Mouse (Mus musculus): ENCODE results near the gene Tmed10. TPM values are rescaled to one million over a fixed set of nuclear protein-coding genes. Genes with fewer than 3 reads are reported as not detected.

Tmed10 gene
- polyA plus RNA-seq, 1 experiment, result not detected

DNA sequence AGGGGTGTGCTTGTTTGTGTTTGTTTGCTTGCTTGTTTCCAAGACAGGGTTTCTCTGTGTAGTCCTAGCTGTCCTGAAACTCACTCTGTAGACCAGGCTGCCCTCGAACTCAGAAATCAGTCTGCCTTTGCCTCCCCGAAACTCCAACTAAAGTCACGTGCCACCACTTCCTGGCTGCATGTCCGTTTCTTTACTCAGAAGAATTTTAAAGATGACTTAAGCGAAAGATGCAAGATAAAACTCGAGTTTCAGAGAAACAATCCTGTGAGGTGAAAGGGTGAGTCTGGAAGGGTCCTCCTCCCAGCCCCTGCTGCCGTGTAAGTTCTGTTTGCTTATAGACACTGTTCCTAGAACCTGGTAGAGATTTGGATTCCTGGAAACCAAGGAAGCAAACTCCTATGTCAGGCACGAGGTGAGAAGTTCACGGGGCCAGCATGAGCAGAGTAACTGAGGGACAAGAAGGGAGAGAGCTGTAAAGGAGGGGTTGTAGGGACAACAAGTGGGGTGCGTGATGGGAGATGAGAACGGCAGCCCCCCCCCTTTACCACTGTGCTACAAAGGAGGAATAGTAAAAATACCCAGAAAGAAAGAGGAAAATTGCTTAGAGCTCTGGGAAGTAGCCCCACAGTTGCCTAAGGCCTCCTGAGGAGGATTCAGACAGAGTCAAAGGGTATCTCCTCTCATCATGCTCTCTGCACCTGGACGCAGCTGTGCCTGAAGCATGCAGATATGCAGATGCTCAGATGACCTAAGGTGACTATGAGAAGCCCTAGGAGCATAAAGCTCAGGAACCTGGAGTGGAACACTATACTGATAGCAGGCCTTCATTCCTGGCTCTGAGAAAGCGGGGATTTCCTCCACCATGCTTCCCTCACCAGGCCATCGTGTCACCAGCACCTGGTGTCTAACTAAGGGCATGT, 8.4 kb upstream of the Tmed10 start:
- Histone ChIP-seq H3K27ac (ENCODE audit: insufficient read depth, low read depth, low read length) (no peak overlapping the region), H3K4me1 (ENCODE audit: control insufficient read depth, insufficient read depth, low read length) (peaks cover 3% of the 10 kb centered on the region; the same call in 1 of the 2 replicates), H3K4me3 (ENCODE audit: insufficient read depth, low read depth, low read length) (no peak overlapping the region)
- WGBS, result 83% methylated on average over 14 of the region's 14 CpGs
- TF ChIP-seq POLR2A (IDR thresholded peaks at IDR 0.05; ENCODE audit: insufficient read depth, low read depth, low read length), result no peak
- no peak for TF ChIP-seq CTCF (IDR thresholded peaks at IDR 0.05; ENCODE audit: insufficient read depth, low read depth, low read length)

DNA sequence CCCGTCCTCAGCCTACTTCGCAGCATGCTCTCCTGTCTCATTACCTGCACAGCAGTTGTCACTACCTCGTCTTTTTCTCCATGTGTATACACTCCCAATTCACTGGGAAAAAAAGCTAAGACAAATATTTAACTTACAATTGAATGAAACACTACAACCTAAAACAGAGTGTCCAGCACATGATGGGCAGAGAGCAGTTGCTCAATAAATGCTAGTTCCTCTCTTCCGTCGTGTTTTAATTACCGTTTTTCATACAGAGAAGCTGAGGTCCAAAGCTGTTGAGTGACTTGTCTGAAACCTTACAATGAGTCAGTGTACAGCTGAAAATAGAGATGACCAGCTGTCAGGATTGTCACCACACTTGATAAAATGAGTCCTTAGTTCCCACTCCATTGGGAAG, 6.9 kb upstream of the Tmed10 start:
- H3K4me1 ChIP-seq (ENCODE audit: control insufficient read depth, insufficient read depth, low read length), result peaks cover 3% of the 10 kb centered on the region; the same call in 1 of the 2 replicates
- TF ChIP-seq CTCF (IDR thresholded peaks at IDR 0.05; ENCODE audit: insufficient read depth, low read depth, low read length), result no peak
- no peak for TF ChIP-seq POLR2A (IDR thresholded peaks at IDR 0.05; ENCODE audit: insufficient read depth, low read depth, low read length)
- 88% methylated on average over 6 of the region's 6 CpGs for WGBS
- no peak overlapping the region for H3K4me3 ChIP-seq (ENCODE audit: insufficient read depth, low read depth, low read length)
- no peak overlapping the region for H3K27ac ChIP-seq (ENCODE audit: insufficient read depth, low read depth, low read length)

DNA sequence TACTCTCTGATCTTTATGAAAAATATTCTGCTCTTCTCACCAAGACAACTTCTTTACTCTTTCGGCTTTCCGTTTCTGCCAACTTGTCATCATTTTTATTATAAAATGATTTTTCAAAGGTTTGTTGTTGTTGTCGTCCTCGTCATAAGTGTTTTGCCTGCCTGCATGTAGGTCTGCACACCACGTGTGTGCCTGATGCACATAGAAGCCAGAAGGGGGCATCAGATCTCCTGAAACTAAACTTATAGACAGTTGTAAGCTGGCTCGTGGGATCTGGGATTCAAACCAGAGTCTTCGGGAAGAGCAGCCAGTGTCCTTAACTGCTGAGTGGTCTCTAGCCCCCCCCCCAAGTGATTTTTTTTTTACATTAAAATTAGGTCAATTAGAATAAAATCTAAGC, 6.3 kb upstream of the Tmed10 start:
- Histone ChIP-seq H3K4me1 (ENCODE audit: control insufficient read depth, insufficient read depth, low read length) (peaks cover 3% of the 10 kb centered on the region; the same call in 1 of the 2 replicates), H3K27ac (ENCODE audit: insufficient read depth, low read depth, low read length) (no peak overlapping the region), H3K4me3 (ENCODE audit: insufficient read depth, low read depth, low read length) (no peak overlapping the region)
- WGBS, result 81% methylated on average over 7 of the region's 7 CpGs
- TF ChIP-seq CTCF (IDR thresholded peaks at IDR 0.05; ENCODE audit: insufficient read depth, low read depth, low read length), result no peak
- TF ChIP-seq POLR2A (IDR thresholded peaks at IDR 0.05; ENCODE audit: insufficient read depth, low read depth, low read length), result no peak

DNA sequence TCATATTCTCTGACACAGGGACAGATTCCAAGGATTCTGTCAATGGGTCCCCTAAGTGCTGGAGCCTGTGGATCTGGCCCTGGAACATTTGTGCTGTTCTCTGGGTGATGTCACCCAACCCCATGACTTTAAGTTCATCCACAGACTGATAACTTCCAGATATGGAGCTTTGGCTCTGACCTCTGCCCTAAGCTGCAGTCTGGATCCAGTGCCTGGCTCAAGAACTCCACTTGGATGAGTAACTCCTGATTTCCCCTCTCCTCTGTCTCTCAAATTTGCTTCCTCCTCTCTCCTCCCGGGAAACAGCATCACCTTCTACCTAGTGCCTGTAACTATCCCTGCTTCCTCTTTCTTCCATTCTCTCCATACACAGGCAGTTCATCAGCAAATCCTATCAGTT, 5.7 kb upstream of the Tmed10 start:
- 88% methylated on average over 1 of the region's 1 CpGs for WGBS
- TF ChIP-seq POLR2A (IDR thresholded peaks at IDR 0.05; ENCODE audit: insufficient read depth, low read depth, low read length) (no peak), CTCF (IDR thresholded peaks at IDR 0.05; ENCODE audit: insufficient read depth, low read depth, low read length) (no peak)
- no peak overlapping the region for H3K27ac ChIP-seq (ENCODE audit: insufficient read depth, low read depth, low read length)

DNA sequence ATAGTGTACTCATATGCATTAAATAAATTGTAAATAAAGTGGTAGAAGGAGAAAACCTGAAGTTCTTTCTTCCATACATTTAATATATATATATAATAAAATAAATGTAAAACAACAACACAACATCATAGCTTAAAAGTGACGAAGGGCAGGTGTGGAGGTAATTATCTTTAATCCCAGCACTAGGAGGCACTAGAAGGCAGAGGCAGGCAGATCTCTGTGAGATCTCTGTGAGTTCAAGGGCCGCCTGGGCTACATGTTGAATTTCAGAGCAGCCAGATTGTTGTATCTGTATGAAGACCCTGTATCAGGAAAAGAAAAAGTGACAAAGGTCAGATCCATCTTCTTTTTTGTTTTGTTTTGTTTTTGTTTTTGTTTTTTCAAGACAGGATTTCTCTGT, 3.6 kb upstream of the Tmed10 start:
- no peak for TF ChIP-seq POLR2A (IDR thresholded peaks at IDR 0.05; ENCODE audit: insufficient read depth, low read depth, low read length)
- no peak for TF ChIP-seq CTCF (IDR thresholded peaks at IDR 0.05; ENCODE audit: insufficient read depth, low read depth, low read length)
- WGBS, result 94% methylated on average over 2 of the region's 2 CpGs
- H3K4me1 ChIP-seq (ENCODE audit: control insufficient read depth, insufficient read depth, low read length), result no peaks in the 10 kb centered on the region; the same call in 1 of the 2 replicates
- H3K27ac ChIP-seq (ENCODE audit: insufficient read depth, low read depth, low read length), result no peak overlapping the region
- no peak overlapping the region for H3K4me3 ChIP-seq (ENCODE audit: insufficient read depth, low read depth, low read length)

More for the DNA sequence above, 5.7 kb upstream of the Tmed10 start:
- H3K4me3 ChIP-seq (ENCODE audit: insufficient read depth, low read depth, low read length), result no peak overlapping the region
- peaks cover under 1% of the 10 kb centered on the region; the same call in 1 of the 2 replicates for H3K4me1 ChIP-seq (ENCODE audit: control insufficient read depth, insufficient read depth, low read length)

DNA sequence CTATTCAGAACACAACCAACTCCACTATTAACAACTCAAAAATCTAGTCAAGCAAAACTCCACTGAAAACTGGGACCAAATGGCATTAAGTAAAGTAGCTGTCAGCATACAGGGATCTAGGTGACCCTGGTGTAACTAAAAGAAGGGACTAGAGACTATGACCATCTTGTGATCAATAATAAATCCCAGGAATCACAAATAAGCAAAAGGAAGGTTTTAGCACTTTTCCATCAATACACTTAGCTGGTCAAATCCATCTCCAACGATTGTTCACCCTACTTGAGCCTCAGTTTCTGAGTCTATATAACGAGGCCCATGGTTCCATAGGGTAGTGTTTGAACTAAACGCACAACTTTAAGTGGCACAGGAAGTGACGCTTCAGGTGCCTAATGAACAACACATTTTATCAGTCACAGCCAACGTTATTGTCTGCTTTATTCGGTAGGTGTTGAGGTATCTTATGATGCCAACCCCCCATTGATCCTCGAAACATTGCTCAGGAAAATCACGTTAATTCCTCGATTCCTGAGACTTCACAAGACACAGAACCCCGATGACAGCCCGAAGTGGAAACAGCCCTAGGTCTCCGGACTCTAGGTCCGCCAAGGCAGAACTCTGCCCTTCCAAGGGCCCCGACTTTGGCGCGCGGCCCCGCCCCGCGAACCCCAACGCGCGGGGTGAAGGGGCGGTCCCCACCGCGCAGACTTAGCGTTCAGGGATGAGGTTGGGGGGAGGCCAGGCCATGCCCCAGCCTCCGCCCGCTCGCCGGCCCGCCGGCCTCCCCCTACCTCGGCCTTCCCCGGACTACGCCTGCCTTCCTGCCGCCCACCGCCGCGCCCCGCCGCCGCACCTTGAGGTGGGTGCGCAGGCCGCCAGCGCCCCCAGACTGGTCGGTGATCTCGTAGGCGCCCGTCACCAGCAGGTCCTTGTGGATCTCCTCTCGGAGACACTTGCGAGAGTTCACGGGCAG, 771 bp downstream of the Tmed10 start:
- H3K27ac ChIP-seq (ENCODE audit: insufficient read depth, low read depth, low read length), result peak overlapping the region; percentile 64
- H3K4me3 ChIP-seq (ENCODE audit: insufficient read depth, low read depth, low read length), result peak overlapping the region; percentile 54
- 1% methylated on average over 53 of the region's 53 CpGs for WGBS
- H3K4me1 ChIP-seq (ENCODE audit: control insufficient read depth, insufficient read depth, low read length), result peaks cover 10% of the 10 kb centered on the region
- TF ChIP-seq POLR2A (IDR thresholded peaks at IDR 0.05; ENCODE audit: insufficient read depth, low read depth, low read length) (0 out of 2 replicates have a peak, but pooled peaks have one; percentile 48), CTCF (IDR thresholded peaks at IDR 0.05; ENCODE audit: insufficient read depth, low read depth, low read length) (no peak)

DNA sequence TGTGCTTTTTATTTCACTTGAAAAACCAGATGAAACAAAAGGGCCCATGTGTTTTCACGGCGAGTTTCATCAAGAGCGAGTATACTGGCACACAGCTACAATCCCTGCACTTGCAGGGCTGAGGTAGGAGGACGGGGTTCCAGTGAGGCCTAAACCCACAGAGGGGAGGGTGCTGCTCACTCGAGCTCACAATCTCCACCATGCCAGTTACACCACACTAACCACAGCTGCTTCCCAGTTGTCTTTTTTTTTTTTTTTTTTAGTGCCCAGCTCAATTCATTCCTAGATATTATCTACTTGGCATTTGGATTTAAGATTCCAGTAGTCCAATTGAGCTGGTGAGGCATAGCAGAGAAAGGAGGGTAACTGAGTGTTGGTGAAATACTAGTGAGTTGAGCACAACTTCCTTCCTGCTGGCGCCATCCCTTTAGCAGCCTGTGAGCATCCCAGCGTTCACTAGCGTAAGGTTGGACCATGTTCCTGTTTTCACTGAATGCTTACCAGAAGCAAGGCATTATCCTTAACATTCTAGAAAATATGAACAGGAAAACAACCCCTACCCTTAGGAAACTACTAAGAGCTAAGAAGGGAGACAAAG, 2.5 kb downstream of the Tmed10 start:
- peaks cover 13% of the 10 kb centered on the region for H3K4me1 ChIP-seq (ENCODE audit: control insufficient read depth, insufficient read depth, low read length)
- WGBS, result 40% methylated on average over 8 of the region's 8 CpGs
- H3K27ac ChIP-seq (ENCODE audit: insufficient read depth, low read depth, low read length), result no peak overlapping the region
- H3K4me3 ChIP-seq (ENCODE audit: insufficient read depth, low read depth, low read length), result no peak overlapping the region
- TF ChIP-seq CTCF (IDR thresholded peaks at IDR 0.05; ENCODE audit: insufficient read depth, low read depth, low read length) (no peak), POLR2A (IDR thresholded peaks at IDR 0.05; ENCODE audit: insufficient read depth, low read depth, low read length) (no peak)

DNA sequence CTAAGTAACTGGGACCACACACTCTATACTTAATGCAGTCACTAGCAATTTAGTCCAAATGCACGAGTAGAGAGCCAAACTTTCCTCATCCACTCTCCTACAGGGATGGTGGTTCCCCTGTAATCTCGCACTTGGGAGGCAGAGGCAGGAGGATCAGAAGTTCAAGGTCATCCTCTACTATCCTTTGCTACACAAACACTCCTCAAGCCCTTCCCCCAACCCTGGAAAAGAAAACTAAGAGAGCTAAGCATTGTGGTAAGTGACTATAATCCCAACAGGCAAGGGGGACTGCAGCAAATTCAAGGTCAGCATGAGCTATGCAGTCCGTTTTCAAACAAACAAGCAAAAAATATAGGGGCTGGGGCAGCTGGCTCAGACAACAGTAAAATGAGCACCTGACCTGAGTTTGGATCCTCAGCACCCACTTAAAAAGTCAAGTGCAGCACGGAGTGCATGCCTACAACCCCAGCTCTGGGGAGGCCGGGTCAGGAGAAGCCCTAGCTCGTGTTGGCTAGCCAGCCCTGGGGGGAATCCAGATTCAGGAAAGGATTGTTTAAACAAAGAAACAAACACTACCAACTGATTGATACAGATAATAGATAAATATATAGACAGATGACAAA, 6.1 kb downstream of the Tmed10 start:
- Histone ChIP-seq H3K27ac (ENCODE audit: insufficient read depth, low read depth, low read length) (no peak overlapping the region), H3K4me1 (ENCODE audit: control insufficient read depth, insufficient read depth, low read length) (peaks cover 18% of the 10 kb centered on the region), H3K4me3 (ENCODE audit: insufficient read depth, low read depth, low read length) (no peak overlapping the region)
- TF ChIP-seq CTCF (IDR thresholded peaks at IDR 0.05; ENCODE audit: insufficient read depth, low read depth, low read length) (no peak), POLR2A (IDR thresholded peaks at IDR 0.05; ENCODE audit: insufficient read depth, low read depth, low read length) (no peak)
- WGBS, result 63% methylated on average over 6 of the region's 6 CpGs

Measured in olfactory bulb, adult 2 months (tissue).